Mouse (Mus musculus): ENCODE measurements around the gene Nav1.
"Not testable (repeated sequence)": the region's sequence is repeated elsewhere in the genome, so short reads cannot be mapped to it uniquely, and the experiment has no call there.

Gene Nav1

GRCm38 (mm10) chr1:135514913-135515632 lies 92.0 kb downstream of the Nav1 start:
- no peak for DNase-seq

GRCm38 (mm10) chr1:135514046-135514445 lies 93.0 kb downstream of the Nav1 start:
- no peak for DNase-seq

GRCm38 (mm10) chr1:135513464-135513863 lies 93.6 kb downstream of the Nav1 start:
- no peak for DNase-seq

- no peak for DNase-seq
These were observed 96.6 kb downstream of the Nav1 start for GRCm38 (mm10) chr1:135510346-135510977.

- no peak for DNase-seq
These were observed 97.7 kb downstream of the Nav1 start for GRCm38 (mm10) chr1:135509145-135510084.

- no peak for DNase-seq
These were observed 98.8 kb downstream of the Nav1 start for GRCm38 (mm10) chr1:135508349-135508634.

- DNase-seq = no peak
These were observed 99.3 kb downstream of the Nav1 start for GRCm38 (mm10) chr1:135507572-135508348.

- DNase-seq = no peak
These were observed 101.6 kb downstream of the Nav1 start for GRCm38 (mm10) chr1:135505499-135505898.

GRCm38 (mm10) chr1:135503436-135503835 lies 103.7 kb downstream of the Nav1 start:
- no peak for DNase-seq

- DNase-seq = no peak
These were observed 104.3 kb downstream of the Nav1 start for GRCm38 (mm10) chr1:135502750-135503149.

GRCm38 (mm10) chr1:135502135-135502534 lies 105.0 kb downstream of the Nav1 start:
- DNase-seq = no peak

- no peak for DNase-seq
These were observed 108.4 kb downstream of the Nav1 start for GRCm38 (mm10) chr1:135498455-135499358.

GRCm38 (mm10) chr1:135495048-135495447 lies 112.0 kb downstream of the Nav1 start:
- DNase-seq = no peak

GRCm38 (mm10) chr1:135493862-135494261 lies 113.2 kb downstream of the Nav1 start:
- no peak for DNase-seq

- no peak for DNase-seq
These were observed 114.7 kb downstream of the Nav1 start for GRCm38 (mm10) chr1:135492406-135492805.

- DNase-seq = no peak
These were observed 116.0 kb downstream of the Nav1 start for GRCm38 (mm10) chr1:135490931-135491666.

- DNase-seq = no peak
These were observed 118.2 kb downstream of the Nav1 start for GRCm38 (mm10) chr1:135488879-135489278.

GRCm38 (mm10) chr1:135485179-135485578 lies 121.9 kb downstream of the Nav1 start:
- no peak for DNase-seq

- not testable (repeated sequence) for DNase-seq
These were observed 122.5 kb downstream of the Nav1 start for GRCm38 (mm10) chr1:135484503-135485051.

GRCm38 (mm10) chr1:135483971-135484370 lies 123.1 kb downstream of the Nav1 start:
- no peak for DNase-seq

- no peak for DNase-seq
These were observed 124.4 kb downstream of the Nav1 start for GRCm38 (mm10) chr1:135482666-135483065.
